Mouse (Mus musculus) ES-E14 (cell line): ENCODE data around the gene Pitpnc1. TPM values are rescaled to one million over a fixed set of nuclear protein-coding genes. Genes with fewer than 3 reads are reported as not detected.

Source experiments
- DNase-seq: peaks from one replicate; pipeline ENCODE4 v3.0.0-alpha.2; 2013; ENCODE audit warnings: low read depth, low spot score
- H3K27ac ChIP-seq: 2 replicates; pipeline ENCODE4 v1.5.1; 2012; ENCODE audit warnings: low read depth, mild to moderate bottlenecking, low read length, moderate library complexity, mixed read lengths; ENCODE audit not compliant: poor library complexity, insufficient read depth, severe bottlenecking
- H3K36me3 ChIP-seq: 2 replicates; pipeline ENCODE4 v1.6.1; 2012; ENCODE audit warnings: mild to moderate bottlenecking, low read length, moderate library complexity, mixed read lengths; ENCODE audit not compliant: control insufficient read depth, poor library complexity, insufficient read depth, severe bottlenecking
- H3K4me1 ChIP-seq, 2 experiments: fragments of 150-350 bp in 1 of 2; sonication (generic) in 1 of 2; 2 replicates each; pipeline ENCODE4 v1.6.1; 2012; ENCODE audit warnings: low read length in 2 of 2, mild to moderate bottlenecking in 1 of 2, mixed read lengths in 1 of 2; ENCODE audit not compliant: control insufficient read depth in 2 of 2, insufficient read depth in 2 of 2, poor library complexity in 1 of 2
- H3K4me3 ChIP-seq, 2 experiments: fragments of 150-350 bp in 1 of 2; sonication (generic) in 1 of 2; 2 replicates each; pipeline ENCODE4 v1.5.1; 2012; ENCODE audit warnings: low read length in 2 of 2, low read depth in 1 of 2, mild to moderate bottlenecking in 1 of 2, mixed read lengths in 1 of 2; ENCODE audit not compliant: insufficient read depth in 1 of 2, poor library complexity in 1 of 2, severe bottlenecking in 1 of 2
- H3K9ac ChIP-seq: 2 replicates; pipeline ENCODE4 v1.6.1; 2012; ENCODE audit warnings: low read depth, mild to moderate bottlenecking, low read length, mixed read lengths; ENCODE audit not compliant: poor library complexity, insufficient read depth, severe bottlenecking
- H3K9me3 ChIP-seq: fragments of 150-350 bp; sonication (generic); 2 replicates; pipeline ENCODE4 v1.6.1; 2012; ENCODE audit warnings: low read depth, mild to moderate bottlenecking, low read length; ENCODE audit not compliant: control insufficient read depth, insufficient read depth
- CHD2 ChIP-seq: IDR thresholded peaks from 2 replicates; pipeline ENCODE4 v1.6.1; 2014; ENCODE audit warnings: mild to moderate bottlenecking, low read depth, low read length, inconsistent platforms
- HCFC1 ChIP-seq: IDR thresholded peaks from 2 replicates; pipeline ENCODE4 v1.6.1; 2012; ENCODE audit warnings: low read length, inconsistent platforms, borderline replicate concordance; ENCODE audit not compliant: insufficient read depth
- MAFK ChIP-seq: IDR thresholded peaks from 2 replicates; pipeline ENCODE4 v1.6.1; 2014; ENCODE audit warnings: mild to moderate bottlenecking, low read depth, low read length, inconsistent platforms; ENCODE audit not compliant: insufficient read depth
- ZC3H11A ChIP-seq: IDR thresholded peaks from 2 replicates; pipeline ENCODE4 v1.6.1; 2012; ENCODE audit warnings: low read depth, mild to moderate bottlenecking, inconsistent platforms, low read length, borderline replicate concordance
- ZNF384 ChIP-seq: IDR thresholded peaks from 2 replicates; pipeline ENCODE4 v1.6.1; 2012; ENCODE audit warnings: low read depth, low read length, inconsistent platforms
- in situ Hi-C, 2 experiments: fragments of 600-800 bp; cut with MboI; formaldehyde crosslinking; loops; one replicate each; pipeline ENCODE4 v1.15.1; 2025; ENCODE audit warnings: low sequenced_read_pairs in 2 of 2, inconsistent platforms in 1 of 2; ENCODE audit not compliant: unreplicated experiment in 2 of 2
- total RNA-seq: library from RNA; depleted of rRNA; stranded (reverse); fragments of 300-350 nt; gene quantifications from 2 replicates; pipeline ENCODE4 v1.2.3, GENCODE M21; 2012

Pitpnc1 gene
- total RNA-seq, 1 experiment = 37.3 TPM

GRCm38 (mm10) chr11:107435776-107436449 lies 34.6 kb downstream of the Pitpnc1 start:
- no peaks in the 10 kb centered on the region for H3K9me3 ChIP-seq
- peak; percentile 78 for DNase-seq
- peak overlapping the region; percentile 52; the same call in 1 of the 2 replicates for H3K9ac ChIP-seq
- H3K36me3 ChIP-seq = no peaks in the 10 kb centered on the region
- H3K27ac ChIP-seq = peak overlapping the region; percentile 97
- H3K4me3 ChIP-seq = peak overlapping the region; percentile 5 to 35
- peaks cover 12 to 21% of the 10 kb centered on the region in 2 experiments for H3K4me1 ChIP-seq
- in situ Hi-C loops = no loop called here
- no peak for TF ChIP-seq CHD2
- no peak for TF ChIP-seq HCFC1
- no peak for TF ChIP-seq ZC3H11A
- no peak for TF ChIP-seq MAFK
- no peak for TF ChIP-seq ZNF384

GRCm38 (mm10) chr11:107431197-107431965 lies 39.1 kb downstream of the Pitpnc1 start:
- Histone ChIP-seq H3K36me3 (no peaks in the 10 kb centered on the region), H3K4me3 (no peak overlapping the region), H3K9ac (no peak overlapping the region; the same call in 1 of the 2 replicates), H3K4me1 (peaks cover 11 to 12% of the 10 kb centered on the region in 2 experiments), H3K9me3 (no peaks in the 10 kb centered on the region), H3K27ac (peak overlapping the region; percentile 9; the same call in 1 of the 2 replicates)
- in situ Hi-C loops = no loop called here
- no peak for TF ChIP-seq MAFK
- no peak for TF ChIP-seq HCFC1
- no peak for TF ChIP-seq ZC3H11A
- TF ChIP-seq ZNF384 = no peak
- no peak for TF ChIP-seq CHD2
- no peak for DNase-seq

GRCm38 (mm10) chr11:107428011-107428410 lies 42.5 kb downstream of the Pitpnc1 start:
- in situ Hi-C loops = no loop called here
- H3K4me3 ChIP-seq = no peak overlapping the region

GRCm38 (mm10) chr11:107424176-107424575 lies 46.3 kb downstream of the Pitpnc1 start:
- peaks cover 12 to 27% of the 10 kb centered on the region in 2 experiments for H3K4me1 ChIP-seq
- H3K9ac ChIP-seq = peak overlapping the region; percentile 27; the same call in 1 of the 2 replicates
- 0 out of 4 replicates have a peak overlapping the region, but pooled peaks of 1 of the 2 experiments have one; percentile 1 for H3K4me3 ChIP-seq
- H3K27ac ChIP-seq = no peak overlapping the region
- TF ChIP-seq ZNF384 = no peak
- TF ChIP-seq ZC3H11A = no peak
- TF ChIP-seq CHD2 = no peak
- TF ChIP-seq HCFC1 = no peak
- no peak for TF ChIP-seq MAFK
- peaks cover 3% of the 10 kb centered on the region; the same call in 1 of the 2 replicates for H3K36me3 ChIP-seq
- H3K9me3 ChIP-seq = no peaks in the 10 kb centered on the region
- in situ Hi-C loops = no loop called here
- DNase-seq = no peak

More at GRCm38 (mm10) chr11:107428011-107428410, 42.5 kb downstream of the Pitpnc1 start:
- Histone ChIP-seq H3K27ac (no peak overlapping the region), H3K4me1 (peaks cover 17 to 20% of the 10 kb centered on the region in 2 experiments), H3K9me3 (no peaks in the 10 kb centered on the region), H3K9ac (no peak overlapping the region), H3K36me3 (peaks cover 3% of the 10 kb centered on the region; the same call in 1 of the 2 replicates)
- TF ChIP-seq MAFK (no peak), CHD2 (no peak), HCFC1 (no peak), ZC3H11A (no peak), ZNF384 (no peak)
- DNase-seq = no peak
